18 mouse cellular contexts compared by ENCODE assay signal in genomic region chr1:86176066-86176465, GRCm38 (mm10). TPM values are rescaled to one million over a fixed set of nuclear protein-coding genes. Genes with fewer than 3 reads are reported as not detected.
DNase-seq lines count a peak whose midpoint lies in the region; ATAC-seq and TF ChIP-seq lines count a peak whose summit lies in the region.
"Had no signal": no experiment of that assay in that cellular context is flagged by ENCODE, and none has a peak within 500 bp of the region (broad histone marks: within the 10 kb centered on the region; RNA-seq: fewer than 3 reads in every experiment).

No protein-coding gene starts in this region.

- H3K36me3 ChIP-seq in intestine, embryonic 14.5 days (ENCODE audit: control insufficient read depth, insufficient read depth, low read length) = peaks cover 40% of the 10 kb centered on the region
- H3K36me3 ChIP-seq in kidney, adult 2 months (ENCODE audit: control insufficient read depth, insufficient read depth, low read length) = no peaks in the 10 kb centered on the region
- 0 out of 2 replicates have a peak, but pooled peaks cover 4% of the 10 kb centered on the region for H3K36me3 ChIP-seq in liver, postnatal 0 days (replicated peaks; ENCODE audit: insufficient read depth, low read length)
- H3K36me3 ChIP-seq in lung, postnatal 0 days (ENCODE audit: insufficient read depth, low read length) = 0 out of 2 replicates have a peak, but pooled peaks cover 3% of the 10 kb centered on the region
- H3K36me3 ChIP-seq in hindbrain, embryonic 10.5 days = peaks cover 79% of the 10 kb centered on the region

- no peak for TF ChIP-seq CTCF in kidney, adult 2 months (conservative IDR thresholded peaks at IDR 0.05; ENCODE audit: insufficient read depth, insufficient read length, low read depth, low read length)
- no peak for TF ChIP-seq CTCF in liver, postnatal 0 days (IDR thresholded peaks at IDR 0.05; ENCODE audit: low read depth)
- TF ChIP-seq CTCF in lung, postnatal 0 days (IDR thresholded peaks at IDR 0.05) = no peak

- no peak overlapping the region for H3K9ac ChIP-seq in intestine, embryonic 14.5 days (ENCODE audit: low read length)
- no peak overlapping the region for H3K9ac ChIP-seq in liver, postnatal 0 days (replicated peaks)
- no peak overlapping the region for H3K9ac ChIP-seq in lung, postnatal 0 days (replicated peaks; ENCODE audit: low read depth)
- H3K9ac ChIP-seq: lung, embryonic 14.5 days had no signal

- H3K4me1 ChIP-seq in intestine, embryonic 14.5 days (replicated peaks; ENCODE audit: control insufficient read depth, insufficient read depth, low read length) = no peaks in the 10 kb centered on the region
- H3K4me1 ChIP-seq in kidney, adult 2 months (ENCODE audit: control insufficient read depth, insufficient read depth, low read length) = peaks cover 11% of the 10 kb centered on the region; the same call in 1 of the 2 replicates
- H3K4me1 ChIP-seq in liver, postnatal 0 days (ENCODE audit: insufficient read depth) = peaks cover 4% of the 10 kb centered on the region
- no peaks in the 10 kb centered on the region for H3K4me1 ChIP-seq in lung, postnatal 0 days (ENCODE audit: insufficient read depth, low read depth, low read length)
- H3K4me1 ChIP-seq in hindbrain, embryonic 10.5 days (replicated peaks) = no peaks in the 10 kb centered on the region
- H3K4me1 ChIP-seq: heart, embryonic 10.5 days had no signal

- H3K4me3 ChIP-seq in intestine, embryonic 14.5 days (ENCODE audit: low read depth, low read length) = no peak overlapping the region
- H3K4me3 ChIP-seq in kidney, adult 2 months (ENCODE audit: insufficient read depth, low read depth, low read length) = no peak overlapping the region
- H3K4me3 ChIP-seq in liver, postnatal 0 days (ENCODE audit: low read depth, low read length) = no peak overlapping the region
- H3K4me3 ChIP-seq in lung, postnatal 0 days (ENCODE audit: low read depth, low read length) = no peak overlapping the region
- H3K4me3 ChIP-seq in hindbrain, embryonic 10.5 days = no peak overlapping the region
- H3K4me3 ChIP-seq: heart, embryonic 10.5 days had no signal

- DNase-seq in intestine, embryonic 14.5 days (ENCODE audit: low spot score) = no peak
- peak; percentile 86 for DNase-seq in kidney, adult 2 months
- DNase-seq in kidney, postnatal 36 days = peak; percentile 60 to 76
- no peak for DNase-seq in liver, postnatal 0 days
- no peak for DNase-seq in lung, postnatal 25 days (ENCODE audit: low spot score)
- DNase-seq in lung, postnatal 0 days (ENCODE audit: low spot score) = no peak
- no peak for DNase-seq in hindbrain, embryonic 10.5 days (ENCODE audit: low spot score)
- DNase-seq: B cell, adult 2 months; cerebellum, postnatal 25 days; gastrocnemius, postnatal 25 days; heart, postnatal 4 days; left cerebral cortex, postnatal 4 days; lung, embryonic 14.5 days; midbrain, embryonic 14.5 days; right cerebral cortex, postnatal 25 days; thymus, adult 2 months had no signal

- H3K27me3 ChIP-seq in intestine, embryonic 14.5 days (replicated peaks; ENCODE audit: control insufficient read depth, insufficient read depth, low read length) = no peaks in the 10 kb centered on the region
- no peaks in the 10 kb centered on the region for H3K27me3 ChIP-seq in kidney, adult 2 months (replicated peaks; ENCODE audit: control insufficient read depth, insufficient read depth, low read length)
- H3K27me3 ChIP-seq in liver, postnatal 0 days (ENCODE audit: insufficient read depth, low read length) = no peaks in the 10 kb centered on the region
- no peaks in the 10 kb centered on the region for H3K27me3 ChIP-seq in lung, postnatal 0 days (replicated peaks; ENCODE audit: insufficient read depth, low read length)
- H3K27me3 ChIP-seq in hindbrain, embryonic 10.5 days (ENCODE audit: insufficient read depth, poor library complexity, severe bottlenecking) = no peaks in the 10 kb centered on the region
- H3K27me3 ChIP-seq: Patski had no signal

- peak; percentile 76 for ATAC-seq in intestine, embryonic 14.5 days (replicated peaks; ENCODE audit: low FRiP score, low TSS enrichment, low read depth)
- peak; percentile 88 for ATAC-seq in liver, postnatal 0 days
- ATAC-seq in lung, postnatal 0 days = no peak
- ATAC-seq: Patski had no signal

- no peak overlapping the region for H3K27ac ChIP-seq in intestine, embryonic 14.5 days (ENCODE audit: low read depth)
- peak overlapping the region; percentile 74 for H3K27ac ChIP-seq in kidney, adult 2 months (ENCODE audit: insufficient read depth, low read depth, low read length)
- H3K27ac ChIP-seq in liver, postnatal 0 days (ENCODE audit: low read depth) = peak overlapping the region; percentile 84
- H3K27ac ChIP-seq in lung, postnatal 0 days (ENCODE audit: low read length) = no peak overlapping the region
- no peak overlapping the region for H3K27ac ChIP-seq in hindbrain, embryonic 10.5 days
- H3K27ac ChIP-seq: heart, embryonic 10.5 days had no signal

- no peak for TF ChIP-seq POLR2A in kidney, adult 2 months (IDR thresholded peaks at IDR 0.05; ENCODE audit: low read depth, low read length)

- H3K9me3 ChIP-seq in intestine, embryonic 14.5 days (ENCODE audit: control insufficient read depth, low read length) = no peaks in the 10 kb centered on the region
- H3K9me3 ChIP-seq in liver, postnatal 0 days (ENCODE audit: low read length) = no peaks in the 10 kb centered on the region
- H3K9me3 ChIP-seq in lung, postnatal 0 days (ENCODE audit: low read length) = no peaks in the 10 kb centered on the region
- H3K9me3 ChIP-seq in hindbrain, embryonic 10.5 days = no peaks in the 10 kb centered on the region
- H3K9me3 ChIP-seq: heart, embryonic 10.5 days had no signal

- H3K4me2 ChIP-seq in intestine, embryonic 14.5 days (ENCODE audit: low read length) = no peak overlapping the region
- peak overlapping the region; percentile 13; the same call in 1 of the 2 replicates for H3K4me2 ChIP-seq in liver, postnatal 0 days (ENCODE audit: low read depth, low read length)
- H3K4me2 ChIP-seq in lung, postnatal 0 days (replicated peaks; ENCODE audit: low read depth, low read length) = no peak overlapping the region
- H3K4me2 ChIP-seq: lung, embryonic 14.5 days had no signal

- WGBS in intestine, embryonic 14.5 days = 57% methylated on average over 2 of the region's 2 CpGs
- 31% methylated on average over 2 of the region's 2 CpGs for WGBS in kidney, adult 2 months
- 61% methylated on average over 2 of the region's 2 CpGs for WGBS in liver, postnatal 0 days (ENCODE audit: insufficient replicate concordance)
- WGBS in lung, postnatal 0 days = 63% methylated on average over 2 of the region's 2 CpGs
- 88% methylated on average over 2 of the region's 2 CpGs for WGBS in hindbrain, embryonic 10.5 days

- no peak for TF ChIP-seq EP300 in liver, postnatal 0 days (IDR thresholded peaks at IDR 0.05; ENCODE audit: low read depth)
- no peak for TF ChIP-seq EP300 in lung, postnatal 0 days (IDR thresholded peaks at IDR 0.05)

RNA-seq across cellular contexts. Expression of gene Armc9, which starts 21.5 kb away (rescaled TPM):
- polyA plus RNA-seq in intestine, embryonic 14.5 days (2014; fragmentation: Nextera tagmentation; extraction: Ambion mirVana) = 19.1 and 20.7 TPM in 2 replicates
- polyA plus RNA-seq in kidney, adult 2 months (2012; rRNA removed) = 7.1 and 7.4 TPM in 2 replicates
- polyA plus RNA-seq in liver, postnatal 0 days (2015; fragmentation: Nextera tagmentation; extraction: Ambion mirVana) = 4.7 and 5.0 TPM in 2 replicates
- polyA plus RNA-seq in lung, postnatal 0 days (2015; fragmentation: Nextera tagmentation; extraction: Ambion mirVana) = 8.7 and 9.8 TPM in 2 replicates
- 38.7 and 39.3 TPM in 2 replicates for polyA plus RNA-seq in hindbrain, embryonic 10.5 days (2016; fragmentation: Nextera tagmentation; extraction: Ambion mirVana)

RNA-seq across cellular contexts. Expression of gene Gm21972, which starts 42.6 kb away (rescaled TPM):
- polyA plus RNA-seq in intestine, embryonic 14.5 days (2014; fragmentation: Nextera tagmentation; extraction: Ambion mirVana) = 0.26 TPM in 1 of 2 replicates, not detected in the other
- not detected in 2 replicates for polyA plus RNA-seq in kidney, adult 2 months (2012; rRNA removed)
- polyA plus RNA-seq in liver, postnatal 0 days (2015; fragmentation: Nextera tagmentation; extraction: Ambion mirVana) = not detected in 2 replicates
- polyA plus RNA-seq in lung, postnatal 0 days (2015; fragmentation: Nextera tagmentation; extraction: Ambion mirVana) = 0.16 TPM in 1 of 2 replicates, not detected in the other
- polyA plus RNA-seq in hindbrain, embryonic 10.5 days (2016; fragmentation: Nextera tagmentation; extraction: Ambion mirVana) = not detected in 2 replicates
- polyA plus RNA-seq: lung, embryonic 14.5 days; thymus, adult 2 months had no signal

Comparison
In these comparisons a context has a peak if more than half of its experiments do, and no peak if none do; other contexts are left out.
1. DNase-seq: peak in kidney, adult 2 months (single experiment) and kidney, postnatal 36 days (2 of 2); none in intestine, embryonic 14.5 days (single experiment), liver, postnatal 0 days (single experiment), lung, postnatal 25 days (single experiment), lung, postnatal 0 days (single experiment) and hindbrain, embryonic 10.5 days (single experiment).
2. H3K27ac ChIP-seq: peak in kidney, adult 2 months (single experiment) and liver, postnatal 0 days (single experiment); none in intestine, embryonic 14.5 days (single experiment), lung, postnatal 0 days (single experiment) and hindbrain, embryonic 10.5 days (single experiment).